Mouse (Mus musculus) neural tube, embryonic 12.5 days (tissue): ENCODE results near the gene Tecpr2. TPM values are rescaled to one million over a fixed set of nuclear protein-coding genes. Genes with fewer than 3 reads are reported as not detected.

ENCODE experiments used
- ATAC-seq: fragments of 200-750 bp; cut with Nextera tagmentation; 2 replicates; pipeline ENCODE4 v1.8.0; 2017; ENCODE audit warnings: low read depth, mild to moderate bottlenecking, moderate TSS enrichment, moderate library complexity; ENCODE audit not compliant: low FRiP score
- H3K27ac ChIP-seq: fragments of 300-500 bp; sonication (generic); 2 replicates; pipeline ENCODE4 v1.5.1; 2016
- H3K27me3 ChIP-seq: fragments of 300-500 bp; sonication (generic); replicated peaks from 2 replicates; pipeline ENCODE4 v1.6.1; 2016; ENCODE audit warnings: mild to moderate bottlenecking
- H3K36me3 ChIP-seq: fragments of 300-500 bp; sonication (generic); 2 replicates; pipeline ENCODE4 v1.6.1; 2016; ENCODE audit warnings: mild to moderate bottlenecking
- H3K4me1 ChIP-seq: fragments of 300-500 bp; sonication (generic); 2 replicates; pipeline ENCODE4 v1.6.1; 2016
- H3K4me2 ChIP-seq: fragments of 300-500 bp; sonication (generic); replicated peaks from 2 replicates; pipeline ENCODE4 v1.6.1; 2016; ENCODE audit warnings: mild to moderate bottlenecking
- H3K4me3 ChIP-seq: fragments of 300-500 bp; sonication (generic); 2 replicates; pipeline ENCODE4 v1.5.1; 2016
- H3K9ac ChIP-seq: fragments of 300-500 bp; sonication (generic); 2 replicates; pipeline ENCODE4 v1.6.1; 2016; ENCODE audit warnings: mild to moderate bottlenecking
- H3K9me3 ChIP-seq: fragments of 300-500 bp; sonication (generic); 2 replicates; pipeline ENCODE4 v1.6.1; 2016; ENCODE audit warnings: mild to moderate bottlenecking
- WGBS: fragments of 180-500 bp; shearing (Covaris S2); methylation state at CpG from one replicate; pipeline ENCODE4 v1.1.7; 2016; 5-methylcytosine and 5-hydroxymethylcytosine counted together
- polyA plus RNA-seq: library from polyadenylated mRNA; unstranded; fragments of >200 nt; fragmentation: Nextera tagmentation; extraction: Ambion mirVana; gene quantifications from 2 replicates; pipeline ENCODE4 v1.2.1, GENCODE M21; 2016

Gene Tecpr2
- polyA plus RNA-seq, 1 experiment from 2014 or later = 7.6 TPM

- Histone ChIP-seq H3K9me3 (no peaks in the 10 kb centered on the region), H3K4me1 (peaks cover 11% of the 10 kb centered on the region), H3K27me3 (no peaks in the 10 kb centered on the region), H3K4me3 (no peak overlapping the region), H3K27ac (no peak overlapping the region), H3K36me3 (peaks cover 46% of the 10 kb centered on the region), H3K9ac (no peak overlapping the region), H3K4me2 (no peak overlapping the region)
- 95% methylated on average over 4 of the region's 4 CpGs for WGBS
- no peak for ATAC-seq
Measured at GRCm38 (mm10) chr12:110975838-110976468, 86.9 kb downstream of the Tecpr2 start.

DNA sequence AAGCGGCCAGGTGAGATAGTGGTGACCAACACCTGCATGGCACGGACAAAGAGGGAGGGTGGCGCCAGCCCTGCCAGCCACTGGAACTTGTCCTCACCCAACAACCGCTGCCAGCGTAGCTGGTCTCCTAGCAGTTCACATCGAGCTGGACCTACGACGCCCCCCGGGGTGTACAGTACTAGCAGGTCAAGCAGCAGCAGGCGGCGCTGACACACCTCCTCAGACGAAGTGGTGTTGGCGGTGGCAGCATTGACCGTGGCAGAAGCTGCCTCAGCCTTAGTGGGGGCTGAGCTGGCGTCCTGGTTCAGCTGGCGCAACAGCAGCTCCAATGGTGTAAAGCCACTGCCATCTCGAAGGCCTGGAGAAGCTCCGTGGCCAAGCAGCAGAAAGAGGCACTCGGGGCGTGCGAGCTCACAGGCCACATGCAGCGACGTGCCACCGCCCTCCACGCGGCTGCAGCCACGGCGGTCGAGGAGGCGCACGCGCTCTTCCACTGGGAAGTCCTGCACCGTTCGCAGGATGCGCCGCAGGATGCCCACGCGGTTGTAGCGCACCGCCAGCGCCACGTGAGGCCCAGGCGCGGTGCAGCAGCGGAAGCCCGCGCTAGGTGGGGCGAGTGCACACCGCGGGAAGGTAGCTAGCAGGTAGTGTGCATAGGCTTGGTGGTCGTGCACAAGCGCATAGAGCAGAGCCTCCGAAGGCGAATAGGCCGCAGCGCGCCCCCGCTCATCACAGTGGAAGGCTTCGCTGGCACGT is 87.7 kb downstream of the Tecpr2 start:
- Histone ChIP-seq H3K9ac (no peak overlapping the region), H3K4me3 (no peak overlapping the region), H3K4me1 (peaks cover 11% of the 10 kb centered on the region), H3K27ac (no peak overlapping the region), H3K4me2 (0 out of 2 replicates have a peak overlapping the region, but pooled peaks have one; percentile 3), H3K9me3 (no peaks in the 10 kb centered on the region), H3K27me3 (no peaks in the 10 kb centered on the region), H3K36me3 (peaks cover 43% of the 10 kb centered on the region)
- no peak for ATAC-seq
- WGBS = 94% methylated on average over 60 of the region's 60 CpGs

DNA sequence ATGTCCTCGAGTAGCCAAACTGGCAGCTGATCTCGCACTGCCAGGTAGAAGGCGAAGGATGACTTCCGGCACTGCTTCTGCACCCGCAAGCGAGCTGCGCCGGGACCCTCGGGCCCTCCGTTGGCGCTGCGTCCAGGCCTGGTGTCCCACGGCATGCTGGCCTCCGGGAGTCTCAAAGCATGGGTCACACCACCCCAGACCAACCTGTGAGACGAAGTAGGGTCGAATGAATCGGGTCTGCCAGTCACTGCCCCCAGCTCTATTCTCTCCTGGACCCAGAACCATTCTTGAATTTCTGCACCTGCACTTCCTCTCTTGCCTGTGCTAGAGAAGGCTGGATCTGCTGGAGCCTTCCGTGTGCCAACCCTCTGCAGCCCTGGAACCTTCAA is 88.3 kb downstream of the Tecpr2 start:
- ATAC-seq = no peak

GRCm38 (mm10) chr12:110977896-110978606 is 89.0 kb downstream of the Tecpr2 start:
- peak overlapping the region; percentile 82 for H3K9ac ChIP-seq
- H3K4me2 ChIP-seq = peak overlapping the region; percentile 93
- peaks cover 11% of the 10 kb centered on the region for H3K4me1 ChIP-seq
- peak overlapping the region; percentile 83 for H3K4me3 ChIP-seq
- no peaks in the 10 kb centered on the region for H3K9me3 ChIP-seq
- ATAC-seq = no peak; the same call in 1 of the 2 replicates
- peaks cover 38% of the 10 kb centered on the region for H3K36me3 ChIP-seq
- 46% methylated on average over 14 of the region's 14 CpGs for WGBS
- H3K27ac ChIP-seq = no peak overlapping the region
- H3K27me3 ChIP-seq = no peaks in the 10 kb centered on the region

More for the DNA sequence above, 88.3 kb downstream of the Tecpr2 start:
- peaks cover 11% of the 10 kb centered on the region for H3K4me1 ChIP-seq
- no peaks in the 10 kb centered on the region for H3K9me3 ChIP-seq
- peaks cover 43% of the 10 kb centered on the region for H3K36me3 ChIP-seq
- H3K27ac ChIP-seq = no peak overlapping the region
- 95% methylated on average over 18 of the region's 18 CpGs for WGBS
- no peak overlapping the region for H3K4me3 ChIP-seq
- H3K27me3 ChIP-seq = no peaks in the 10 kb centered on the region
- peak overlapping the region; percentile 93; the same call in 1 of the 2 replicates for H3K4me2 ChIP-seq
- H3K9ac ChIP-seq = no peak overlapping the region

- H3K27ac ChIP-seq = no peak within 1 kb of the TSS; the same call in 1 of the 2 replicates
- H3K4me2 ChIP-seq = peak within 1 kb of the TSS; percentile 93
- under 1% methylated on average over 90 of the region's 90 CpGs for WGBS
- ATAC-seq = peak; percentile 96
- H3K4me3 ChIP-seq = peak within 1 kb of the TSS; percentile 83
- H3K36me3 ChIP-seq = peaks cover 31% of the 10 kb centered on the region
- H3K9ac ChIP-seq = peak within 1 kb of the TSS; percentile 82
- H3K9me3 ChIP-seq = no peaks in the 10 kb centered on the region
- no peaks in the 10 kb centered on the region for H3K27me3 ChIP-seq
- H3K4me1 ChIP-seq = peaks cover 11% of the 10 kb centered on the region
Measured at GRCm38 (mm10) chr12:110978607-110979406, 89.7 kb downstream of the Tecpr2 start, which contains the start of gene Ankrd9. Gene Ankrd9 (minus strand): TSS chr12:110979040.

- ATAC-seq = no peak
- Histone ChIP-seq H3K9ac (no peak overlapping the region), H3K4me3 (no peak overlapping the region), H3K4me2 (no peak overlapping the region), H3K27me3 (no peaks in the 10 kb centered on the region), H3K27ac (no peak overlapping the region), H3K4me1 (peaks cover 11% of the 10 kb centered on the region), H3K9me3 (no peaks in the 10 kb centered on the region), H3K36me3 (peaks cover 23% of the 10 kb centered on the region)
- WGBS = 89% methylated on average over 3 of the region's 3 CpGs
Measured at GRCm38 (mm10) chr12:110979808-110980207, 90.7 kb downstream of the Tecpr2 start.

- Histone ChIP-seq H3K4me1 (peaks cover 11% of the 10 kb centered on the region), H3K36me3 (peaks cover 5% of the 10 kb centered on the region), H3K27ac (no peak overlapping the region), H3K27me3 (no peaks in the 10 kb centered on the region), H3K9ac (no peak overlapping the region), H3K4me2 (no peak overlapping the region), H3K4me3 (no peak overlapping the region), H3K9me3 (no peaks in the 10 kb centered on the region)
- 76% methylated on average over 3 of the region's 3 CpGs for WGBS
- no peak for ATAC-seq
Measured at GRCm38 (mm10) chr12:110981736-110982135, 92.7 kb downstream of the Tecpr2 start.

GRCm38 (mm10) chr12:110983083-110983482 is 94.0 kb downstream of the Tecpr2 start:
- WGBS = 86% methylated on average over 8 of the region's 8 CpGs
- Histone ChIP-seq H3K9me3 (no peaks in the 10 kb centered on the region), H3K9ac (no peak overlapping the region), H3K4me2 (no peak overlapping the region), H3K27me3 (no peaks in the 10 kb centered on the region), H3K36me3 (no peaks in the 10 kb centered on the region), H3K4me1 (peaks cover 7% of the 10 kb centered on the region), H3K4me3 (no peak overlapping the region), H3K27ac (no peak overlapping the region)
- no peak for ATAC-seq

DNA sequence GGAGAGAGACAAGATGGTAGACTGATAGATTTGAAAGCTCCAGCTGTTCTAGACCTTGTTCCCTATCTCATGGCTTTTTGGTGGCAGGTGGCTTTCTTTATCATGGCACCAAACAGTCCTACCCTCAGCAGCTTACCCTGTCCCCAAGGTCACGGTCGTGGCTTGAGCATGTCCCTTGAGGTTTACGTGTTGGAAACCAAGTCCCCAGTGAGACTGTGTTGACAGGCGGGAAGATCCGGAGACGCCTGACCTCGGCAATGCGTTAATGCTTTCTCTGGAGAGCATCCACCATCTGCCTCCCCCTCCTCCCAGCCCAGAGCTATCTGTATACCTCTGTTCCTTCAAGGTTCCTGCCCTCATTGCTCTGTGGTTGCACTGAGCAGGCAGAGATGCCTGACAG is 94.7 kb downstream of the Tecpr2 start:
- WGBS = 77% methylated on average over 8 of the region's 8 CpGs
- Histone ChIP-seq H3K4me1 (peaks cover 4% of the 10 kb centered on the region; the same call in 1 of the 2 replicates), H3K4me3 (no peak overlapping the region), H3K9ac (no peak overlapping the region), H3K36me3 (no peaks in the 10 kb centered on the region), H3K9me3 (no peaks in the 10 kb centered on the region), H3K27ac (no peak overlapping the region), H3K27me3 (no peaks in the 10 kb centered on the region), H3K4me2 (no peak overlapping the region)
- ATAC-seq = no peak

DNA sequence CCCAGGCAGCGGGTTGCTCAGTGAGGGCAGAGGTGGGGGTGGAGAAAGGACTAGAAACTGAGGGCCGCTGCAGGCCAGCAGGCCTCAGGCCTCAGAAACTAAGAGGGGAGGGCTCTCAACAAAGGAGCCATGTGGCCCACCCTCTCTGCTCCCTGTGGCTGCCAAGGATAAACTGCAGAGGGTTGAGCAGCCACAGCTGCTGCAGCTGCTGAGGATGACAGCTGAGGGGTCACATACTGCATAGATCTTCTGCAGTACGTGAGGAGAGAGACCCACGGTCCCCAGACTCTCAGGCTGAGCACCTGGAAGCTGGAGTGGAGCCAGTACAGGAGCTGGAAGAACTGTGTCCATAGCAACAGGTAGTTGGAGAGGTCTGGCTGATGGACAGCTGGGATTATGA is 95.5 kb downstream of the Tecpr2 start:
- no peak for ATAC-seq

GRCm38 (mm10) chr12:110985141-110985540 is 96.1 kb downstream of the Tecpr2 start:
- no peaks in the 10 kb centered on the region for H3K27me3 ChIP-seq
- no peaks in the 10 kb centered on the region for H3K9me3 ChIP-seq
- H3K4me1 ChIP-seq = no peaks in the 10 kb centered on the region
- H3K9ac ChIP-seq = no peak overlapping the region
- H3K27ac ChIP-seq = no peak overlapping the region
- H3K36me3 ChIP-seq = no peaks in the 10 kb centered on the region
- H3K4me3 ChIP-seq = no peak overlapping the region
- H3K4me2 ChIP-seq = no peak overlapping the region
- ATAC-seq = no peak
- WGBS = 80% methylated on average over 9 of the region's 9 CpGs

More for the DNA sequence above, 95.5 kb downstream of the Tecpr2 start:
- Histone ChIP-seq H3K4me3 (no peak overlapping the region), H3K36me3 (no peaks in the 10 kb centered on the region), H3K4me2 (no peak overlapping the region), H3K4me1 (no peaks in the 10 kb centered on the region), H3K27ac (no peak overlapping the region), H3K9ac (no peak overlapping the region), H3K9me3 (no peaks in the 10 kb centered on the region), H3K27me3 (no peaks in the 10 kb centered on the region)
- WGBS = 82% methylated on average over 4 of the region's 4 CpGs
